Mouse (Mus musculus) liver, adult (tissue): ENCODE measurements around the gene Lef1.

Experiments used
- GATA4 ChIP-seq: IDR thresholded peaks from 2 replicates; pipeline ENCODE4 v1.6.1; 2014; ENCODE audit warnings: mild to moderate bottlenecking, low read length; ENCODE audit not compliant: insufficient replicate concordance

The Lef1 gene

DNA sequence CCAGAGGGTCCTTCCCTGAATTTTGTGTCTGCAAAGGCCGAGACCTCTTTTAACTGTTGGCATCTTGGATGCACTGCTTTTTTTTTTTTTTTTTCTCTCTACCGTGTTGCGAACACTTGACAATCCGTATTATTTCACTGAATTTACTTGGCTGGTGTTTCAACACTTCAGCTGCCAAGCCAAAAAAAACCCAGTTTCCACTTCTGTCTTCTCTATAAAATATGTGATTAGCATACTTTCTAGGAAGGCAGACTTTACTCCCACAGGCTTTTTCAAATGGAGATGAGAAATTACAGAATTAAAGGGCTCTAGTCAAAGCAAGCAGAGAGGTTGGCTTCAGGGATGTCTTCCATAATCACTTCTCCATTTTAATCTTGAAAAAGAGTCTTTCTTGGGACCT, 14.2 kb upstream of the Lef1 start:
- TF ChIP-seq GATA4: no peak

DNA sequence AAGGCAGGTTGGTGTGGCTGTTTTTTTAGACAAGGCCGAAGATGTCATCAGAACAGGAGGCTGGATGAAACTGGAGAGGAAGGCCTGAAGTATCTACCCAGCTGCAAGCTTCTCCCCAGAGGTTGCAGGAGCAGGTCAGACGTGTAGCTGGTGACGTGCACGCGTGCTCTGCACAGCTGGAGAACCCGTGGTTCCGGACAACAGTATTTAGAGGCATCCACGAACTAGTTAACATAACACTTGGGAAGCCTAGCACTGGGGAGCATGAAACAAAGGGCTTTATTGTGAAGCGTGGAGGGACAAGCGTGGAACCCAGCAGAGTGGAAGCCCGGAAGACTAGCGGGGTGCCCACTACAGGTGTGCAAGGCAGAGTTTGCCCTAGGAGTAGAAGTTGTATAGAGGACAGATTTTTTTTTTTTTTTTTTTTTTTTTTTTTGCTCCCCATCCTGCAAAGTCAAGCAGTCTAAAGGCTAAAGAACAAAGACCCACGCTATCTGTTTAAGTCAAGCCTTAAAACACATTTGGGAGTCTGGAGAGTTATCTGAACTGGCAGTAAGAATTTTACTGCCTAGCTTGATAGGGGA, 8.0 kb upstream of the Lef1 start:
- no peak for TF ChIP-seq GATA4

DNA sequence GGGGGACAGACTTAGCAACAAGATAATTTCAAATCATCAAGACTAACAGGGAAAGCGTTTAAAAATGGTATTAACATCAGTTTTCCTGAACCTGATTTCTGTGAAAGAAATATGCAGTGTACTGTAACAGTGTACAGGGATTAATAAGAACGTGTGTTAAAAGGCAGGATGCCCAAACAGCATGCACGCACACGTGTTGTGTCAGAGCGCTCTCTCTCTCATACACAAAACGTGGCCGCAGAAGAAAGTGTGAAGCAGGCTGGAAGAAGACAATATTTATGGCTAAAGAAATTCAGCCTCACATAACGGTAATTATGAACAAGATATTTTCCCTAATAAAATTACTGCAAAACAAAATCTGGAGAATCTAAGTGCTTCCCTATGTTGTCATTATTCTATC, 4.9 kb upstream of the Lef1 start:
- TF ChIP-seq GATA4: no peak

DNA sequence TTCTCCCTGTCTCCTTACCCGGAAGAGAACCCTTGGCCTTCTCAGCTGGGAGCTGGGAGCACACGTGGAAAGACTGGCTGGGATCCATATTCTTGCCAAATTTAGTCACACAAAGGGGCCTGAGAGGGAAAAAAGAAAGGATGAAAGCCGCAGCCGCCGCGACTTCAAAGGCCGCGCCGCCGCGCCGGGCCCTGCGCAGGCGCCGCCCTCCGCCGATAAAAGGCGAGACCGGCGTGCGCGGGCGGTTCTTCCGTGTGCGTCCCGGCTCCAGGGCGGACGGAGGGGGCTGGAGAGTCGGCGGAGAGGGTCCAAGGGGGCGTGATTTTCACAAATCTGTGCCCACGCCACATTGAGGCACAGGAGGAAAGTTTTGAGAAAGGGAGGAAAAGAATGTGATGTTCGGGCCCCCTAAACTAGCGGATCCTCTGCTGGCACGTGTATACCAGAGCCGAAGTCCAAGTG, 4.3 kb upstream of the Lef1 start:
- TF ChIP-seq GATA4: no peak

- TF ChIP-seq GATA4: no peak
Observed at GRCm38 (mm10) chr3:131106451-131107291, 3.6 kb upstream of the Lef1 start.

GRCm38 (mm10) chr3:131107301-131108093, 2.8 kb upstream of the Lef1 start:
- TF ChIP-seq GATA4: no peak

DNA sequence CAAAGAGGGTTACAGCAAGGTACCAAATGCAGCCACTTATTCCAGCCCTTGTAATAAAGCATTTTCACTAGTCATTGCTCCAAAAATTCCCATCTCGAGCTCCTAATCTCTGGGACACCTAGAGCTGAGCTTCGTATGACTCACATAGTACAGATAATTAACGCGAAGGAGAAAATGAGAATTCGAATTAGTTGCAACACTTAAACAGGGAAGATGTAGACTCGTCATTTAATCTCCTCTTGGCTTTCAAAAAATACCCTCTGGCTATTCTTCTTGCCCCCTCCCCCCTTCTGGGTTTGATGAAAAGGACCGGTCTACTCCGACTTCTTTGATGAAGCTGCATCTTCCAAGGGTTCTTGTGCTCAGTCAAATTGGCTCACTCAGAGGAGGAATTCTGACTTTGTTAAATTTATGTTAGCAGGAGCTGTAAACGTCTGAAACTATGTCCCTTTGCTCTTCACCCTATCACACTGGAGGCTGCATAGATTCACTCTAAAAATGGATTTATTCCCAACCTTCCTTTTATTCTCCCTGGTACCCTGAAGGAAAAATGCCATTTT, 2.1 kb upstream of the Lef1 start:
- no peak for TF ChIP-seq GATA4

DNA sequence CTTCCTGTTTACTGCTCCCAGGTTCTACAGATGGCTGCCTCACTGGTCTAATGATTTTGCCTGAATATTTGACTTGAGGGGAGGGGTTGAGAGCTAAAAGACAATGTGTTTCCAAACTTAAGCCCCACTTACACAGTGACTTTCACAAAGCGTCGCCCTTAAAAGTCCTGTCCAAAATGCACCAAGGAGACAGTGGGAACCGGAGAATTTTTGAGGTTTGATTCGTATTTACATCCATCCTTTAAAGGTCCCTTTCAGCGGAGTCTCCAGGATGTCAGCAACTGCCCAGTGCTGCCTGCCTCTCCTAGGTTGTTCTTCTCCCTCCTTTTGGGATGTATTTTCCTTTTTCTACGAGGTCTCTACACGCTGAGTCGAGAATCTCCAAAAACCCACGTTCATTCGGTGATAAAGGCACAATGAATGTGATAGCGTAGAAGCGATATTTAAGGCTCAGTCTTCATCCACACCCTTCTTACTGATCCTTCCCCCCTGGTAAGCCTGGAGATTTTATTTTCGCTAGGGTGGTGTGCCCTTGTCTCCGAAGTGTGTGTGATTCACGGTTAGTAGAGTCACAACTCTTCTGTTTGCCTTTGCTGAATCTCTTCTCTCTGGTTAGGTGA, 1.1 kb upstream of the Lef1 start:
- TF ChIP-seq GATA4: no peak

DNA sequence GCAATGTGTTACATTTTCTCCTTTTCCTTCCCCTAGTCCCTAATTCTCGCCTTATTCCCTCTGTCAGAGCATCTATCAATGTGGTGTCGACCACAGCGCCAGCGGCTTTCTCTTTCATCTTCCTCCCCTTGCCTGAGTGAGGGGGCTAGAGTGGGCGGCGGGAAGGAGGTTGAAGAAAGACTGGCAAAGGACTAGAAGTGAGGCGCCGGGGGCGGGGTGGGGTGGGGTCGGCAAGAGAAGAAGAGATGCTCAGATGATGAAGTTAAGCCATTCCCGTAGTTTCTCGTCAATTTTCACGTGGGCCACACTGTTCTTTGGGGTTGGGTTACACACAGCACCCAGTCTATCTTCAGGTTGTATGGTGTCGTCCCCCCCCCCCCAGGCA, 593 bp upstream of the Lef1 start:
- TF ChIP-seq GATA4: no peak

DNA sequence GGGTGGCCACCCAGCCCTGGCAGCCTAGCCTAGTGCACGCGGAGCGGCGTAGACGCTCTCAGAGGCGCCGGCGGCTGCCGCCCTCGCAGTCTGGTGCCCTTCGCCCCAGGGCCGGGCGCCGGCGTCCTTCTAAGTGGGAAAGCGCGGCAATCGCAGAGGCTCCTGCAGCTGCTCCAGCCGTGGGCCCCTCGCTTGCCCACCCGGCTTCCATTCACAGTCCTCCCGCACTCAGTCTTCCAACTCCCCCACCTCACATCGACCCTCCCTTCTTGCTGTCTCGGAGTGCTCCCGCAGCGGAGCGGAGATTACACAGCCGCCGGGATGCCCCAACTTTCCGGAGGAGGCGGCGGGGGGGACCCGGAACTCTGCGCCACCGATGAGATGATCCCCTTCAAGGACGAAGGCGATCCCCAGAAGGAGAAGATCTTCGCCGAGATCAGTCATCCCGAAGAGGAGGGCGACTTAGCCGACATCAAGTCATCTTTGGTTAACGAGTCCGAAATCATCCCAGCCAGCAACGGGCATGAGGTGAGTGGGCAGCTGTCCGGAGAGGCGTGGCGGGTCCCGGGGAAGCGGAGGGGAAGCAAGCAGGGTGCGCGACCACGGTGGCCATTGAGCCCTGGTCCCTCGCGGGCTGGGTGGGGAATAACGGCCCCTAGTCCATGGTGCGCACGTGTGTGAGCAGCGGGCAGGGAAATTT, 1.0 kb downstream of the Lef1 start:
- TF ChIP-seq GATA4: no peak

GRCm38 (mm10) chr3:131111851-131112572, 1.7 kb downstream of the Lef1 start:
- no peak; the same call in 1 of the 2 replicates for TF ChIP-seq GATA4

DNA sequence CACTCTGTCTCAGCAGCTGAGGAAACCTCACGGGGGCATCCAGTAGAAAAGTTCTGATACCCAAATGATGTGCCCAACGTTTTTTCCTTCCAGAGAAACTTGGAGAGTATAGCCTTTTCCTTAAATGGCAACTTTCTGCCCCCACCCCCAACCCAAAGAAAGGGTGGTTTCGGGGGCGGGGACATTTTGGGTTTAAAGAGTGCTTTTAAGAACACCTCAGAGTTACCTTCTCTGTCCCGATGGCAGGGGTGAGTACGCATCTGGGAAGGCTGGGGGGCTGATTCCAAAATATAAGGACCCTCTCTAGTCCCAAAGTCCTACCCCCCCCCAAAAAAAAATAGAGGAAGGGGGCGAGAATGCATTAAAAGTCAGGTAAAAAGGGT, 2.3 kb downstream of the Lef1 start:
- no peak for TF ChIP-seq GATA4

DNA sequence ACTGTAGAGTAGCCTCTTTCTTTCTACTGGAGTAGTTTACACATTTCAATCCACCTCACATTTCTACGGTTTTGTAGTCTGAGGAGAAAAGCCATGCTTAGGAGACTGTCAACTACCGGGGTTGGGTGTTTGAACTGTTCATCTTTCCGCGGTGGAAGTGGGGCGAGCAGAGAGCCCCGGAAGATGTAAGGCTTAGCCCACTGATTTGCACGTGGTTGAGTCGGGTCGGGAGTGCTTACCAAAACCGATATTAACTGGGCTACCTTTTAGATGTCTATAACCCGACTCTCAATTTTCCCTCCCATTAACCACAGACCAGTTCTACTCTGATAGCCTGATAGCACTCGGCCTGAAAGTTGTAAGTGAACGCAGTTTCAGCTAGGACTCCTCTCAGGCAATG, 2.8 kb downstream of the Lef1 start:
- TF ChIP-seq GATA4: no peak

DNA sequence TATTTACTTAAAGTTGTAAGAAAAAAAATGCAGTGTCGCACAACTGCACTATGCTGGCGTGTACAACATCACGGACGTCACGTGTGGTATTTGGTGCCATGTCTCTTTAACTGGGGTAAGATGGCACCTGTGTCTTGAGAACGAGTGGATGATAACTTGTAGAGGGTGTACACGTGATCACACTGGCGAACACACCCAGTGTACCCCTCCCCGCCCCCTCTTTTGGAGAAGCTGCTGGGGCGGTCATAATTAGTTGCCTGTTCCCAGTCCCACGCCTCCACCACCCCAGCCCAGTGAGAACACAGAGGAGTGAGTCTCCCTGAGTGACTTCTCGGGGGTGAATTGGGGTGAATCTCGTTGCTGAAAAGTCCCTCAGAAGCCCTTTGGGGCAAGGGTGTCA, 5.8 kb downstream of the Lef1 start:
- no peak for TF ChIP-seq GATA4
